Mouse (Mus musculus) CH12.LX (cell line): Measurements from ENCODE around the gene Chuk.

Experiments used
- CHD2 ChIP-seq: IDR thresholded peaks from 2 replicates; pipeline ENCODE4 v1.6.1; 2011; ENCODE audit warnings: low read length, improper control_type of control experiment
- CTCF ChIP-seq, 2 experiments: IDR thresholded peaks in 1 of 2; conservative IDR thresholded peaks in 1 of 2; 2 replicates each; pipeline ENCODE4 v1.5.1; 2011 to 2012; ENCODE audit warnings: low read depth in 2 of 2, low read length in 2 of 2, improper control_type of control experiment in 1 of 2, inconsistent platforms in 1 of 2, mild to moderate bottlenecking in 1 of 2, moderate library complexity in 1 of 2
- E2F4 ChIP-seq: IDR thresholded peaks from 2 replicates; pipeline ENCODE4 v1.6.1; 2011; ENCODE audit warnings: low read depth, low read length, improper control_type of control experiment; ENCODE audit not compliant: insufficient replicate concordance
- EP300 ChIP-seq: IDR thresholded peaks from 2 replicates; pipeline ENCODE4 v1.6.1; 2011; ENCODE audit warnings: low read length, improper control_type of control experiment
- GABPA ChIP-seq: IDR thresholded peaks from 2 replicates; pipeline ENCODE4 v1.6.1; 2012; ENCODE audit warnings: low read depth, low read length, improper control_type of control experiment, inconsistent platforms; ENCODE audit not compliant: insufficient replicate concordance
- MAZ ChIP-seq: IDR thresholded peaks from 2 replicates; pipeline ENCODE4 v1.6.1; 2012; ENCODE audit warnings: low read depth, mild to moderate bottlenecking, inconsistent platforms, low read length, improper control_type of control experiment, moderate library complexity
- MEF2A ChIP-seq: IDR thresholded peaks from 2 replicates; pipeline ENCODE4 v1.6.1; 2014; ENCODE audit warnings: low read depth, mild to moderate bottlenecking, inconsistent platforms, low read length, improper control_type of control experiment, borderline replicate concordance
- MXI1 ChIP-seq: IDR thresholded peaks from 2 replicates; pipeline ENCODE4 v1.6.1; 2011; ENCODE audit warnings: mild to moderate bottlenecking, low read depth, low read length, improper control_type of control experiment
- POLR2A ChIP-seq: IDR thresholded peaks from 2 replicates; pipeline ENCODE4 v1.6.1; 2011; ENCODE audit warnings: low read depth, mild to moderate bottlenecking, improper control_type of control experiment, low read length
- POLR2AphosphoS2 ChIP-seq: IDR thresholded peaks from 2 replicates; pipeline ENCODE4 v1.6.1; 2011; ENCODE audit warnings: low read depth, low read length, improper control_type of control experiment
- SIN3A ChIP-seq: IDR thresholded peaks from 2 replicates; pipeline ENCODE4 v1.6.1; 2012; ENCODE audit warnings: low read length, improper control_type of control experiment, inconsistent platforms
- TCF12 ChIP-seq: IDR thresholded peaks from 2 replicates; pipeline ENCODE4 v1.6.1; 2014; ENCODE audit warnings: low read depth, mild to moderate bottlenecking, inconsistent platforms, low read length, improper control_type of control experiment
- UBTF ChIP-seq: IDR thresholded peaks from 2 replicates; pipeline ENCODE4 v1.6.1; 2012; ENCODE audit warnings: low read depth, mild to moderate bottlenecking, inconsistent platforms, low read length, improper control_type of control experiment, moderate library complexity
- ZC3H11A ChIP-seq: IDR thresholded peaks from 2 replicates; pipeline ENCODE4 v1.6.1; 2012; ENCODE audit warnings: low read depth, mild to moderate bottlenecking, inconsistent platforms, low read length, improper control_type of control experiment

- TF ChIP-seq POLR2A (no peak), ZC3H11A (no peak), CTCF (conservative IDR thresholded peaks at IDR 0.05 in 1 of 2, IDR thresholded peaks at IDR 0.05 in 1 of 2; ENCODE audit: low read depth in 2 of 2, low read length in 2 of 2) (no peak), EP300 (no peak), CHD2 (no peak), MAZ (no peak), SIN3A (no peak), GABPA (no peak), MEF2A (no peak), UBTF (no peak), E2F4 (no peak), POLR2AphosphoS2 (no peak), TCF12 (no peak), MXI1 (no peak)
These were observed 30.8 kb downstream of the Chuk start for GRCm38 (mm10) chr19:44076457-44076856.
